20 mouse cellular contexts compared by ENCODE assay signal in genomic region chr14:120679072-120679471, GRCm38 (mm10).
A peak's percentile ranks its signal among the peaks of the same experiment; 100 is the strongest.
DNase-seq lines count a peak whose midpoint lies in the region; ATAC-seq and TF ChIP-seq lines count a peak whose summit lies in the region.
"Had no signal": no experiment of that assay in that cellular context is flagged by ENCODE, and none has a peak within 500 bp of the region (broad histone marks: within the 10 kb centered on the region; RNA-seq: fewer than 3 reads in every experiment).

No protein-coding gene starts in this region.

- no peaks in the 10 kb centered on the region for H3K9me3 ChIP-seq in heart, embryonic 10.5 days
- no peaks in the 10 kb centered on the region for H3K9me3 ChIP-seq in stomach, postnatal 0 days (ENCODE audit: control insufficient read depth, low read length)
- H3K9me3 ChIP-seq: embryonic facial prominence, embryonic 15.5 days; forebrain, embryonic 13.5 days; lung, embryonic 15.5 days; neural tube, embryonic 13.5 days; stomach, embryonic 15.5 days had no signal

- H3K4me1 ChIP-seq in heart, embryonic 10.5 days, result no peaks in the 10 kb centered on the region
- no peaks in the 10 kb centered on the region for H3K4me1 ChIP-seq in lung, adult 2 months (ENCODE audit: control insufficient read depth, insufficient read depth, low read length)
- H3K4me1 ChIP-seq in stomach, postnatal 0 days (replicated peaks; ENCODE audit: control insufficient read depth, insufficient read depth), result no peaks in the 10 kb centered on the region
- H3K4me1 ChIP-seq: embryonic facial prominence, embryonic 15.5 days; forebrain, embryonic 13.5 days; lung, embryonic 15.5 days; neural tube, embryonic 13.5 days; stomach, embryonic 15.5 days had no signal

- DNase-seq in heart, adult 11 months, result peak; percentile 66
- no peak for DNase-seq in heart, embryonic 10.5 days (ENCODE audit: low spot score)
- no peak for DNase-seq in lung, adult 2 months
- no peak for DNase-seq in lung, postnatal 36 days
- DNase-seq in left cerebral cortex, adult 18-20 months (ENCODE audit: low spot score in 2 of 2), result peak; percentile 22 to 29
- DNase-seq in stomach, postnatal 0 days (ENCODE audit: low spot score), result no peak
- DNase-seq in embryo, embryonic 10.5 days (ENCODE audit: low spot score), result no peak
- DNase-seq in gastrocnemius, adult 2 months, result no peak
- DNase-seq: gastrocnemius, postnatal 14 days; heart, postnatal 14 days; kidney, adult 9 months; liver had no signal

- no peak overlapping the region for H3K4me2 ChIP-seq in stomach, postnatal 0 days (replicated peaks; ENCODE audit: low read depth)
- H3K4me2 ChIP-seq: embryonic facial prominence, embryonic 15.5 days; forebrain, embryonic 13.5 days; lung, embryonic 15.5 days; neural tube, embryonic 13.5 days; stomach, embryonic 15.5 days had no signal

- TF ChIP-seq CTCF in lung, adult 2 months (IDR thresholded peaks at IDR 0.05; ENCODE audit: insufficient read depth, low read length), result 0 out of 2 replicates have a peak, but pooled peaks have one; percentile 3
- peak; percentile 9; the same call in 1 of the 2 replicates for TF ChIP-seq CTCF in stomach, postnatal 0 days (IDR thresholded peaks at IDR 0.05; ENCODE audit: low read depth)
- no peak for TF ChIP-seq CTCF in gastrocnemius, adult 2 months (IDR thresholded peaks at IDR 0.05)

- H3K27me3 ChIP-seq in heart, embryonic 10.5 days (ENCODE audit: insufficient read depth, poor library complexity, severe bottlenecking), result no peaks in the 10 kb centered on the region
- no peaks in the 10 kb centered on the region for H3K27me3 ChIP-seq in stomach, postnatal 0 days (ENCODE audit: control insufficient read depth, insufficient read depth, low read length)
- H3K27me3 ChIP-seq: embryonic facial prominence, embryonic 15.5 days; forebrain, embryonic 13.5 days; lung, embryonic 15.5 days; megakaryocyte, embryonic 14.5 days; neural tube, embryonic 13.5 days; stomach, embryonic 15.5 days had no signal

- no peak overlapping the region for H3K4me3 ChIP-seq in heart, embryonic 10.5 days
- H3K4me3 ChIP-seq in lung, adult 2 months (replicated peaks; ENCODE audit: extremely low read depth, low read depth, low read length), result no peak overlapping the region
- no peak overlapping the region for H3K4me3 ChIP-seq in stomach, postnatal 0 days (ENCODE audit: low read depth, low read length)
- H3K4me3 ChIP-seq in gastrocnemius, adult 2 months, result no peak overlapping the region
- H3K4me3 ChIP-seq: embryonic facial prominence, embryonic 15.5 days; forebrain, embryonic 13.5 days; lung, embryonic 15.5 days; megakaryocyte, embryonic 14.5 days; neural tube, embryonic 13.5 days; stomach, embryonic 15.5 days had no signal

- H3K27ac ChIP-seq in heart, embryonic 10.5 days, result no peak overlapping the region
- no peak overlapping the region for H3K27ac ChIP-seq in stomach, postnatal 0 days (replicated peaks)
- no peak overlapping the region for H3K27ac ChIP-seq in gastrocnemius, adult 2 months
- H3K27ac ChIP-seq: embryonic facial prominence, embryonic 15.5 days; forebrain, embryonic 13.5 days; neural tube, embryonic 13.5 days; stomach, embryonic 15.5 days had no signal

- intact Hi-C loops in gastrocnemius, adult 2 months (cut with DNase I), result loop anchor here (5.0 kb wide), 1 partner anchor 128 kb away; no protein-coding TSS in a partner anchor

- WGBS in heart, embryonic 10.5 days, result 72% methylated on average over 2 of the region's 2 CpGs
- 75% methylated on average over 2 of the region's 2 CpGs for WGBS in lung, adult 2 months
- 80% methylated on average over 2 of the region's 2 CpGs for WGBS in stomach, postnatal 0 days

- TF ChIP-seq EP300 in stomach, postnatal 0 days (optimal IDR thresholded peaks at IDR 0.05), result no peak

- H3K36me3 ChIP-seq in heart, embryonic 10.5 days, result no peaks in the 10 kb centered on the region
- H3K36me3 ChIP-seq in stomach, postnatal 0 days (ENCODE audit: control insufficient read depth, insufficient read depth, low read length), result no peaks in the 10 kb centered on the region
- H3K36me3 ChIP-seq: embryonic facial prominence, embryonic 15.5 days; lung, embryonic 15.5 days; neural tube, embryonic 13.5 days; stomach, embryonic 15.5 days had no signal

- no peak for TF ChIP-seq POLR2A in lung, adult 2 months (IDR thresholded peaks at IDR 0.05; ENCODE audit: borderline replicate concordance, extremely low read depth, low read depth, low read length)

- no peak for ATAC-seq in stomach, postnatal 0 days (ENCODE audit: low FRiP score, low TSS enrichment)
- ATAC-seq: hindbrain, embryonic 16.5 days; Patski had no signal

- H3K9ac ChIP-seq in stomach, postnatal 0 days (ENCODE audit: low read length), result no peak overlapping the region
- H3K9ac ChIP-seq: embryonic facial prominence, embryonic 15.5 days; forebrain, embryonic 13.5 days; lung, embryonic 15.5 days; neural tube, embryonic 13.5 days; stomach, embryonic 15.5 days had no signal

Comparison
In these comparisons a context has a peak if more than half of its experiments do, and no peak if none do; other contexts are left out.
1. DNase-seq: peak in heart, adult 11 months (single experiment) and left cerebral cortex, adult 18-20 months (2 of 2); none in heart, embryonic 10.5 days (single experiment), lung, adult 2 months (single experiment), lung, postnatal 36 days (single experiment), stomach, postnatal 0 days (single experiment), embryo, embryonic 10.5 days (single experiment) and gastrocnemius, adult 2 months (single experiment).